Mouse (Mus musculus) midbrain, embryonic 11.5 days (tissue): ENCODE results near the gene Lrp3. TPM values are rescaled to one million over a fixed set of nuclear protein-coding genes. Genes with fewer than 3 reads are reported as not detected.
"Not testable (repeated sequence)": the region's sequence is repeated elsewhere in the genome, so short reads cannot be mapped to it uniquely, and the experiment has no call there.

Experiments used
- ATAC-seq: fragments of 200-750 bp; cut with Nextera tagmentation; 2 replicates; pipeline ENCODE4 v1.8.0; 2017; ENCODE audit warnings: moderate TSS enrichment, moderate library complexity; ENCODE audit not compliant: low FRiP score
- DNase-seq: peaks from one replicate; pipeline ENCODE4 v3.0.0; 2015; ENCODE audit warnings: low spot score; ENCODE audit errors: missing footprints
- H3K27ac ChIP-seq: fragments of 300-500 bp; sonication (generic); 2 replicates; pipeline ENCODE4 v1.5.1; 2014; ENCODE audit warnings: low read depth, low read length
- H3K27me3 ChIP-seq: fragments of 300-500 bp; sonication (generic); 2 replicates; pipeline ENCODE4 v1.6.1; 2014; ENCODE audit warnings: mild to moderate bottlenecking, low read length, moderate library complexity, mixed read lengths; ENCODE audit not compliant: control insufficient read depth, insufficient read depth
- H3K36me3 ChIP-seq: fragments of 300-500 bp; sonication (generic); 2 replicates; pipeline ENCODE4 v1.6.1; 2014; ENCODE audit warnings: mild to moderate bottlenecking, low read length, moderate library complexity, mixed read lengths; ENCODE audit not compliant: control insufficient read depth, insufficient read depth
- H3K4me1 ChIP-seq: fragments of 300-500 bp; sonication (generic); 2 replicates; pipeline ENCODE4 v1.6.1; 2014; ENCODE audit warnings: low read length; ENCODE audit not compliant: control insufficient read depth, insufficient read depth
- H3K4me2 ChIP-seq: fragments of 300-500 bp; sonication (generic); 2 replicates; pipeline ENCODE4 v1.6.1; 2014; ENCODE audit warnings: mild to moderate bottlenecking, moderate library complexity
- H3K4me3 ChIP-seq: fragments of 300-500 bp; sonication (generic); 2 replicates; pipeline ENCODE4 v1.5.1; 2014; ENCODE audit warnings: low read depth, low read length
- H3K9ac ChIP-seq: fragments of 300-500 bp; sonication (generic); 2 replicates; pipeline ENCODE4 v1.6.1; 2014; ENCODE audit warnings: low read length
- H3K9me3 ChIP-seq: fragments of 300-500 bp; sonication (generic); 2 replicates; pipeline ENCODE4 v1.6.1; 2016; ENCODE audit warnings: low read length; ENCODE audit not compliant: control insufficient read depth
- WGBS: fragments of 180-500 bp; shearing (Covaris S2); extraction: QIAGEN DNeasy Blood & Tissue Kit; methylation state at CpG from one replicate; pipeline ENCODE4 v1.1.7; 2014; 5-methylcytosine and 5-hydroxymethylcytosine counted together
- polyA plus RNA-seq: library from polyadenylated mRNA; unstranded; fragments of >200 nt; fragmentation: Nextera tagmentation; extraction: Ambion mirVana; gene quantifications from 2 replicates; pipeline ENCODE4 v1.2.1, GENCODE M21; 2014

Lrp3 gene
- 15.2 and 17.3 TPM in 2 replicates for polyA plus RNA-seq

- ATAC-seq (peak; percentile 90), DNase-seq (peak; percentile 96)
- WGBS = under 1% methylated on average over 45 of the region's 53 CpGs
- Histone ChIP-seq H3K4me1 (peaks cover 12% of the 10 kb centered on the region), H3K9ac (peak within 1 kb of the TSS; percentile 97), H3K27me3 (no peaks in the 10 kb centered on the region; the same call in 1 of the 2 replicates), H3K4me3 (peak within 1 kb of the TSS; percentile 89), H3K9me3 (no peaks in the 10 kb centered on the region), H3K4me2 (peak within 1 kb of the TSS; percentile 69), H3K27ac (peak within 1 kb of the TSS; percentile 78), H3K36me3 (peaks cover 17% of the 10 kb centered on the region)
Measured at GRCm38 (mm10) chr7:35215225-35215624, at the start of gene Lrp3. Gene Lrp3, minus strand, starts transcription at chr7:35215498.

- no peak overlapping the region for H3K4me3 ChIP-seq
- ATAC-seq (no peak), DNase-seq (peak; percentile 90)
- H3K36me3 ChIP-seq = no peaks in the 10 kb centered on the region
- no peaks in the 10 kb centered on the region for H3K4me1 ChIP-seq
- no peak overlapping the region for H3K4me2 ChIP-seq
- 18% methylated on average over 7 of the region's 7 CpGs for WGBS
- H3K9ac ChIP-seq = no peak overlapping the region
- no peaks in the 10 kb centered on the region for H3K9me3 ChIP-seq
- no peak overlapping the region for H3K27ac ChIP-seq
- no peaks in the 10 kb centered on the region for H3K27me3 ChIP-seq
Measured at GRCm38 (mm10) chr7:35264746-35265145, 49.4 kb upstream of the Lrp3 start.

GRCm38 (mm10) chr7:35263595-35264489 is 48.5 kb upstream of the Lrp3 start:
- no peak for DNase-seq
- Histone ChIP-seq H3K4me3 (no peak overlapping the region), H3K9ac (no peak overlapping the region), H3K27ac (no peak overlapping the region), H3K4me1 (no peaks in the 10 kb centered on the region), H3K27me3 (no peaks in the 10 kb centered on the region), H3K36me3 (no peaks in the 10 kb centered on the region), H3K9me3 (no peaks in the 10 kb centered on the region), H3K4me2 (no peak overlapping the region)
- 85% methylated on average over 15 of the region's 15 CpGs for WGBS
- ATAC-seq = no peak

GRCm38 (mm10) chr7:35259384-35259783 is 44.1 kb upstream of the Lrp3 start:
- H3K27me3 ChIP-seq = no peaks in the 10 kb centered on the region
- ATAC-seq (no peak), DNase-seq (no peak)

GRCm38 (mm10) chr7:35258294-35258693 is 43.0 kb upstream of the Lrp3 start:
- Histone ChIP-seq H3K27ac (no peak overlapping the region), H3K4me1 (no peaks in the 10 kb centered on the region), H3K4me2 (no peak overlapping the region), H3K9ac (no peak overlapping the region), H3K9me3 (no peaks in the 10 kb centered on the region), H3K4me3 (no peak overlapping the region), H3K36me3 (no peaks in the 10 kb centered on the region), H3K27me3 (no peaks in the 10 kb centered on the region)
- ATAC-seq (no peak), DNase-seq (no peak)
- 61% methylated on average over 7 of the region's 7 CpGs for WGBS

More at GRCm38 (mm10) chr7:35259384-35259783, 44.1 kb upstream of the Lrp3 start:
- Histone ChIP-seq H3K27ac (no peak overlapping the region), H3K4me3 (no peak overlapping the region), H3K4me2 (no peak overlapping the region), H3K9ac (no peak overlapping the region), H3K4me1 (no peaks in the 10 kb centered on the region), H3K36me3 (no peaks in the 10 kb centered on the region), H3K9me3 (no peaks in the 10 kb centered on the region)
- 78% methylated on average over 8 of the region's 8 CpGs for WGBS

- H3K4me3 ChIP-seq = peak overlapping the region; percentile 16; the same call in 1 of the 2 replicates
- peak overlapping the region; percentile 16; the same call in 1 of the 2 replicates for H3K9ac ChIP-seq
- no peak overlapping the region for H3K27ac ChIP-seq
- peak overlapping the region; percentile 39 for H3K4me2 ChIP-seq
- no peaks in the 10 kb centered on the region for H3K36me3 ChIP-seq
- H3K9me3 ChIP-seq = no peaks in the 10 kb centered on the region
- DNase-seq (peak; percentile 92), ATAC-seq (peak; percentile 78)
- H3K4me1 ChIP-seq = no peaks in the 10 kb centered on the region
- H3K27me3 ChIP-seq = no peaks in the 10 kb centered on the region
- WGBS = 12% methylated on average over 12 of the region's 13 CpGs
Measured at GRCm38 (mm10) chr7:35252041-35252558, 36.8 kb upstream of the Lrp3 start.

- not testable (repeated sequence) for H3K9ac ChIP-seq, H3K27me3 ChIP-seq, H3K4me2 ChIP-seq, H3K9me3 ChIP-seq, H3K4me3 ChIP-seq, H3K36me3 ChIP-seq, H3K27ac ChIP-seq, DNase-seq, ATAC-seq, H3K4me1 ChIP-seq
- WGBS = 67% methylated on average over 2 of the region's 3 CpGs
Measured at GRCm38 (mm10) chr7:35237935-35238334, 22.6 kb upstream of the Lrp3 start.

GRCm38 (mm10) chr7:35235308-35235707 is 20.0 kb upstream of the Lrp3 start:
- DNase-seq (peak; percentile 94), ATAC-seq (peak; percentile 73)
- Histone ChIP-seq H3K9me3 (no peaks in the 10 kb centered on the region; the same call in 1 of the 2 replicates), H3K27me3 (no peaks in the 10 kb centered on the region), H3K27ac (no peak overlapping the region; the same call in 1 of the 2 replicates), H3K36me3 (no peaks in the 10 kb centered on the region), H3K4me3 (peak overlapping the region; percentile 48), H3K9ac (no peak overlapping the region), H3K4me2 (peak overlapping the region; percentile 40), H3K4me1 (no peaks in the 10 kb centered on the region)
- 19% methylated on average over 9 of the region's 9 CpGs for WGBS
